8 mouse cellular contexts compared by ENCODE assay signal in genomic region chr2:157204366-157205218, GRCm38 (mm10). TPM values are rescaled to one million over a fixed set of nuclear protein-coding genes. Genes with fewer than 3 reads are reported as not detected.
DNase-seq lines count a peak whose midpoint lies in the region; ATAC-seq and TF ChIP-seq lines count a peak whose summit lies in the region.

Gene Rbl1, minus strand, starts transcription at chr2:157204534.

- no peak; the same call in 1 of the 2 replicates for TF ChIP-seq RAD21 in CH12.LX (IDR thresholded peaks at IDR 0.05; ENCODE audit: low read depth, low read length)

- peaks cover 0 to 6% of the 10 kb centered on the region in 2 experiments for H3K36me3 ChIP-seq in CH12.LX (replicated peaks in 1 of 2; ENCODE audit: control insufficient read depth in 1 of 2, insufficient read depth in 1 of 2, low read length in 1 of 2)
- H3K36me3 ChIP-seq in forebrain, embryonic 12.5 days (replicated peaks) = peaks cover 10% of the 10 kb centered on the region
- H3K36me3 ChIP-seq in liver, postnatal 0 days (replicated peaks; ENCODE audit: insufficient read depth, low read length) = 0 out of 2 replicates have a peak, but pooled peaks cover 6% of the 10 kb centered on the region
- H3K36me3 ChIP-seq in neural tube, embryonic 14.5 days (ENCODE audit: control insufficient read depth, insufficient read depth, low read length) = no peaks in the 10 kb centered on the region

- TF ChIP-seq EP300 in CH12.LX (IDR thresholded peaks at IDR 0.05; ENCODE audit: low read length) = no peak
- TF ChIP-seq EP300 in liver, postnatal 0 days (IDR thresholded peaks at IDR 0.05; ENCODE audit: low read depth) = peak; percentile 70; the same call in 1 of the 2 replicates

- DNase-seq in CH12.LX (ENCODE audit: extremely low read depth) = peak; percentile 91
- peak; percentile 92 for DNase-seq in c-Kit-positive CD71-positive TER-119-negative erythroid progenitor cells, embryonic 14.5 days (ENCODE audit: low read depth)
- DNase-seq in heart, postnatal 10 days = peak; percentile 93 to 95
- peak; percentile 81 for DNase-seq in large intestine, adult 2 months (ENCODE audit: low read depth, low spot score)
- DNase-seq in liver, postnatal 0 days = peak; percentile 93
- DNase-seq in testis, postnatal 10 days (ENCODE audit: low spot score) = peak; percentile 92

- peak; percentile 93 for TF ChIP-seq POLR2A in CH12.LX (IDR thresholded peaks at IDR 0.05; ENCODE audit: low read depth, low read length)

- H3K9me3 ChIP-seq in CH12.LX (replicated peaks; ENCODE audit: low read length) = peaks cover 7% of the 10 kb centered on the region
- H3K9me3 ChIP-seq in forebrain, embryonic 12.5 days = peaks cover 5% of the 10 kb centered on the region; the same call in 1 of the 2 replicates
- 0 out of 2 replicates have a peak, but pooled peaks cover 2% of the 10 kb centered on the region for H3K9me3 ChIP-seq in liver, postnatal 0 days (ENCODE audit: low read length)
- no peaks in the 10 kb centered on the region for H3K9me3 ChIP-seq in neural tube, embryonic 14.5 days (ENCODE audit: control insufficient read depth, low read length)

- H3K4me2 ChIP-seq in CH12.LX (ENCODE audit: insufficient read depth, low read depth, poor library complexity, severe bottlenecking) = peak within 1 kb of the TSS; percentile 41
- peak within 1 kb of the TSS; percentile 63 for H3K4me2 ChIP-seq in forebrain, embryonic 12.5 days
- H3K4me2 ChIP-seq in liver, postnatal 0 days (ENCODE audit: low read depth, low read length) = peak within 1 kb of the TSS; percentile 86
- peak within 1 kb of the TSS; percentile 79 for H3K4me2 ChIP-seq in neural tube, embryonic 14.5 days (ENCODE audit: low read depth, low read length)

- H3K4me3 ChIP-seq in CH12.LX (replicated peaks in 1 of 3; ENCODE audit: low read depth in 2 of 3, low read length in 2 of 3, poor library complexity in 1 of 3) = peak within 1 kb of the TSS; percentile 64 to 86 (median 82)
- peak within 1 kb of the TSS; percentile 68 for H3K4me3 ChIP-seq in forebrain, embryonic 12.5 days (replicated peaks)
- H3K4me3 ChIP-seq in liver, postnatal 0 days (ENCODE audit: low read depth, low read length) = peak within 1 kb of the TSS; percentile 94
- H3K4me3 ChIP-seq in neural tube, embryonic 14.5 days (ENCODE audit: low read depth, low read length) = peak within 1 kb of the TSS; percentile 80

- peak; percentile 90 for ATAC-seq in forebrain, embryonic 12.5 days (ENCODE audit: low FRiP score)
- ATAC-seq in liver, postnatal 0 days = peak; percentile 88
- ATAC-seq in neural tube, embryonic 14.5 days (ENCODE audit: low read depth) = peak; percentile 91

- WGBS in forebrain, embryonic 12.5 days = 1% methylated on average over 73 of the region's 73 CpGs
- 1% methylated on average over 72 of the region's 73 CpGs for WGBS in large intestine, adult 2 months
- 2% methylated on average over 58 of the region's 73 CpGs for WGBS in liver, postnatal 0 days (ENCODE audit: insufficient replicate concordance)
- 2% methylated on average over 68 of the region's 73 CpGs for WGBS in neural tube, embryonic 14.5 days

- dilution Hi-C loops in CH12.LX (cut with MboI; ENCODE audit: extremely low pct_ligation_motif_present, extremely low pct_unique_long_range_greater_than_20kb, low sequenced_read_pairs) = no loop called here

- H3K79me2 ChIP-seq in CH12.LX (replicated peaks; ENCODE audit: control insufficient read depth, extremely low read depth, insufficient read depth, poor library complexity, severe bottlenecking) = peaks cover 14% of the 10 kb centered on the region

- TF ChIP-seq CTCF in CH12.LX (conservative IDR thresholded peaks at IDR 0.05 in 1 of 2, IDR thresholded peaks at IDR 0.05 in 1 of 2; ENCODE audit: low read depth in 2 of 2, low read length in 2 of 2) = peak in 1 of 2 experiments; percentile 44; a peak in 2 of 4 replicates
- peak; percentile 32 for TF ChIP-seq CTCF in liver, postnatal 0 days (IDR thresholded peaks at IDR 0.05; ENCODE audit: low read depth)

- intact Hi-C loops in heart, postnatal 10 days (cut with DNase I) = loop anchor here (5.0 kb wide), 1 partner anchor 73 kb away; the partner anchor contains the start of genes Mroh8 and Rpn2

- H3K27me3 ChIP-seq in CH12.LX (replicated peaks) = no peaks in the 10 kb centered on the region
- H3K27me3 ChIP-seq in forebrain, embryonic 12.5 days = no peaks in the 10 kb centered on the region
- H3K27me3 ChIP-seq in liver, postnatal 0 days (ENCODE audit: insufficient read depth, low read length) = no peaks in the 10 kb centered on the region
- no peaks in the 10 kb centered on the region for H3K27me3 ChIP-seq in neural tube, embryonic 14.5 days (ENCODE audit: control insufficient read depth, insufficient read depth, low read length)

- peaks cover 0 to 15% of the 10 kb centered on the region in 2 experiments; a peak in 2 of 4 replicates for H3K4me1 ChIP-seq in CH12.LX (ENCODE audit: control insufficient read depth in 1 of 2, insufficient read depth in 2 of 2)
- peaks cover 20% of the 10 kb centered on the region for H3K4me1 ChIP-seq in forebrain, embryonic 12.5 days
- H3K4me1 ChIP-seq in liver, postnatal 0 days (ENCODE audit: insufficient read depth) = peaks cover 11% of the 10 kb centered on the region
- peaks cover 2% of the 10 kb centered on the region; the same call in 1 of the 2 replicates for H3K4me1 ChIP-seq in neural tube, embryonic 14.5 days (ENCODE audit: control insufficient read depth, insufficient read depth, low read length)

- peak within 1 kb of the TSS; percentile 65 for H3K27ac ChIP-seq in CH12.LX (ENCODE audit: insufficient read depth, low read depth)
- H3K27ac ChIP-seq in forebrain, embryonic 12.5 days = peak within 1 kb of the TSS; percentile 98
- H3K27ac ChIP-seq in liver, postnatal 0 days (ENCODE audit: low read depth) = peak within 1 kb of the TSS; percentile 93
- peak within 1 kb of the TSS; percentile 96 for H3K27ac ChIP-seq in neural tube, embryonic 14.5 days (ENCODE audit: low read depth, low read length)

- in situ Hi-C loops in CH12.LX (cut with MboI; ENCODE audit: low pct_ligation_motif_present, low pct_unique_long_range_greater_than_20kb, low sequenced_read_pairs) = loop anchor here (10.0 kb wide), 2 partner anchors 130 to 370 kb away; partner anchors contain the start of gene Blcap

- peak within 1 kb of the TSS; percentile 92 for H3K9ac ChIP-seq in CH12.LX (ENCODE audit: insufficient read depth, low read depth)
- peak within 1 kb of the TSS; percentile 89 for H3K9ac ChIP-seq in forebrain, embryonic 12.5 days
- H3K9ac ChIP-seq in liver, postnatal 0 days (replicated peaks) = peak within 1 kb of the TSS; percentile 96
- peak within 1 kb of the TSS; percentile 88 for H3K9ac ChIP-seq in neural tube, embryonic 14.5 days (replicated peaks; ENCODE audit: low read depth, low read length)

TF ChIP-seq in CH12.LX, 34 proteins besides CTCF, POLR2A, EP300 and RAD21 (continues in another document):
- TF ChIP-seq ZMIZ1 (IDR thresholded peaks at IDR 0.05; ENCODE audit: low read depth, low read length) (peak; percentile 19; the same call in 1 of the 2 replicates), MAZ (IDR thresholded peaks at IDR 0.05; ENCODE audit: low read depth, low read length) (0 out of 2 replicates have a peak, but pooled peaks have one; percentile 23), TCF12 (IDR thresholded peaks at IDR 0.05; ENCODE audit: low read depth, low read length) (peak; percentile 72; the same call in 1 of the 2 replicates), PAX5 (IDR thresholded peaks at IDR 0.05; ENCODE audit: low read length) (no peak), BHLHE40 (IDR thresholded peaks at IDR 0.05; ENCODE audit: low read depth, low read length) (no peak), GABPA (IDR thresholded peaks at IDR 0.05; ENCODE audit: insufficient replicate concordance, low read depth, low read length) (no peak), ETS1 (conservative IDR thresholded peaks at IDR 0.05; ENCODE audit: low read depth, low read length) (no peak; the same call in 1 of the 2 replicates), NRF1 (IDR thresholded peaks at IDR 0.05; ENCODE audit: low read depth, low read length) (no peak), MAX (IDR thresholded peaks at IDR 0.05; ENCODE audit: low read length) (peak; percentile 64), POLR2AphosphoS2 (IDR thresholded peaks at IDR 0.05; ENCODE audit: low read depth, low read length) (peak; percentile 78; the same call in 1 of the 2 replicates), UBTF (IDR thresholded peaks at IDR 0.05; ENCODE audit: low read depth, low read length) (no peak; the same call in 1 of the 2 replicates), ELF1 (IDR thresholded peaks at IDR 0.05; ENCODE audit: low read depth, low read length) (0 out of 2 replicates have a peak, but pooled peaks have one; percentile 44), HCFC1 (IDR thresholded peaks at IDR 0.05; ENCODE audit: low read depth, low read length) (peak; percentile 64; the same call in 1 of the 2 replicates), MAFK (IDR thresholded peaks at IDR 0.05; ENCODE audit: insufficient replicate concordance, low read length) (no peak), JUND (conservative IDR thresholded peaks at IDR 0.05; ENCODE audit: low read depth, low read length) (no peak), E2F4 (IDR thresholded peaks at IDR 0.05; ENCODE audit: insufficient replicate concordance, low read depth, low read length) (peak; percentile 97), SMC3 (IDR thresholded peaks at IDR 0.05; ENCODE audit: low read depth, low read length) (no peak), RCOR1 (conservative IDR thresholded peaks at IDR 0.05; ENCODE audit: low read depth, low read length) (no peak), CHD2 (IDR thresholded peaks at IDR 0.05; ENCODE audit: low read length) (peak; percentile 75), MEF2A (IDR thresholded peaks at IDR 0.05; ENCODE audit: borderline replicate concordance, low read depth, low read length) (0 out of 2 replicates have a peak, but pooled peaks have one; percentile 12), SIN3A (IDR thresholded peaks at IDR 0.05; ENCODE audit: low read length) (no peak; the same call in 1 of the 2 replicates), MYC (IDR thresholded peaks at IDR 0.05; ENCODE audit: low read depth, low read length) (no peak; the same call in 1 of the 2 replicates), USF2 (conservative IDR thresholded peaks at IDR 0.05; ENCODE audit: low read depth, low read length) (no peak), KAT2A (IDR thresholded peaks at IDR 0.05; ENCODE audit: insufficient replicate concordance, low read length) (peak; percentile 92)

RNA-seq across cellular contexts. Expression of gene Rbl1, which starts in this region (rescaled TPM):
- total RNA-seq in CH12.LX (2012; rRNA removed) (14.9 and 16.0 TPM in 2 replicates), CH12.LX (2014; rRNA removed) (27.4 and 29.5 TPM in 2 replicates)
- 21.9 and 23.2 TPM in 2 replicates for polyA plus RNA-seq in CH12.LX (2012; ENCODE audit: insufficient read length, low read depth)
- 35.6 and 36.2 TPM in 2 replicates for polyA plus RNA-seq in forebrain, embryonic 12.5 days (2016; fragmentation: Nextera tagmentation; extraction: Ambion mirVana)
- 1 to 10 TPM; 8.7 to 9.2 TPM for total RNA-seq in heart, postnatal 10 days (2021)
- polyA plus RNA-seq in large intestine, adult 2 months (2012; rRNA removed) = 5.0 and 9.5 TPM in 2 replicates
- 9.1 and 10.0 TPM in 2 replicates for polyA plus RNA-seq in liver, postnatal 0 days (2015; fragmentation: Nextera tagmentation; extraction: Ambion mirVana)
- polyA plus RNA-seq in neural tube, embryonic 14.5 days (2014; fragmentation: Nextera tagmentation; extraction: Ambion mirVana) = 5.7 and 6.2 TPM in 2 replicates

Comparison
In these comparisons a context has a peak if more than half of its experiments do, and no peak if none do; other contexts are left out.
1. Peak in every context shown above with its lines: DNase-seq, ATAC-seq, H3K4me3 ChIP-seq and H3K27ac ChIP-seq.